Mouse (Mus musculus) layer of hippocampus, postnatal 10 days (tissue): ENCODE measurements around the gene Stpg2. TPM values are rescaled to one million over a fixed set of nuclear protein-coding genes. Genes with fewer than 3 reads are reported as not detected.
"Not testable (repeated sequence)": the region's sequence is repeated elsewhere in the genome, so short reads cannot be mapped to it uniquely, and the experiment has no call there.

ENCODE experiments used
- DNase-seq, 2 experiments: peaks; one replicate each; pipeline ENCODE4 v3.0.0; 2021; ENCODE audit warnings: low spot score in 2 of 2
- total RNA-seq, 2 experiments: library from RNA; stranded (reverse); gene quantifications; 2 replicates each; pipeline ENCODE4 v1.2.3; 2021

Stpg2 gene
- total RNA-seq, 2 experiments from 2014 or later = 0.30 TPM; not detected in 1

DNA sequence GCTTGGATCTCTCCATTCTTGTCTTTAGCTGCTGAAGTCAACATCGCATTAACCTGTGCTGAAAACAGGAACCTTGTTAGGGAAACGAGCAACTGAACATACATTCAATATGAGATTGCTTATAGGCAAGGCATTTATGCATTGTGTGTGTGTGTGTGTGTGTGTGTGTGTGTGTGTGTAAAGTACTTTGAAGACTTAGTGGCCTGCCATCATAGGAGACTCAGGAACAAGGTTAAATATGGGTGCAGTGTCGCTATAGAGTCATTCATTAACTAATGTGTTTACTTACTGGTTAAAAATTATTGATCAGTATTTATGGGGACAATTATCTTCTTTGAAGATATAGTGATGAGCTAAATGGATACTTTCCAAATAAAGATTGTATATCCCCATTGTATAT, 199.2 kb downstream of the Stpg2 start:
- no peak for DNase-seq

DNA sequence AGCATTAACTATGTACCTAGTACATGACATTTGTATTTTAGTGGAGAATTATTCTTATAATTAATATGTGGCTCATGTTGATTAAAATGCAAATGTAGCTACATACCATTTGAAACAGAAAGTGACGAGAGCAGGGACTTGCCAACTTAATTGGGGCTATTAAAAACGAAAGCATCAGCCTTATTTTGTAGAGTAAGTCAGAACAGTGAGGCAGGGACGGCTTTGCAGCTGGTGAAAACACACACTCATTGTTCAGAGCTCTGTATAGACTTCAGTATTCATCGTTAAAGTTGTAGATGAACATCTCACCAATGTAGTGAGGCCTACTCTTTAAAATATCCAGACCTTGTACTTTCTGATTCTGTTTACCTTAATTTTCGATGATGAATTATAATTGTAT, 213.6 kb downstream of the Stpg2 start:
- no peak for DNase-seq

DNA sequence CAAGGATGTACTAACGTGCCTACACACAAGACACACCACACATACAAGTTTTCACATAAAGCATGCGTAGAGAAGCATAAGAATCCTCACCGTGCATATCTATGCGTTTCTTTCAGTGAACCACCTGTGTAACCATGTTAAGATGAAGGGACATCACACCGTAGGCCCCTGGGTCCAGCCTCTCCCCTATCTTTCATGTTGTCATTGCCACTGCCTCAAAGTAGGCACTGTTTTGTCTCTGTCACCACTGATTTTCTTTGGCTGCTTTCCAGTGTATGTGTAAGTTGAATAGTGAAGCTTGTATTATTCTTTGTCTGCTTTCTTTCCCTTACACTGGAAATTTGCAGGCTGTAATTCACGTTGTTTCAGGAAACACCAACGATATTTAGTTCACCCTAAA, 236.7 kb downstream of the Stpg2 start:
- no peak for DNase-seq

DNA sequence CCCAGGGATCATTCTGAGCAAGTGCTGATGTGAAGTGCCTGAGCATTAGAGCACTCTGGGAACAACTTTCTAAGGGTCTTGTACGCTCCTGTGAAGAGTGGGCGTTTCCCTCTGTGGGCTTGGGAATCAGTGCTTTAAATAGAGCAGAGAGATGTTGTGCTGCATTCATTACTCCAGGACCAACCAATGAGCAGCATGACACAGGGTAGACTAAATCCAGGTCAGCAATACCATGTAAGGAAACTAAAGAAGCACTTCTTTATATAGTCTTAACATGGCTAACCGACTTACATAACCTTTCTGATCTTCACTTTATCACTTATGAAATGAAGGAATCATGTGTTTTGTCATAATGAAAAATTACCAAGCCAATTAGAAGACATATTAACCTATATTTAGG, 290.4 kb downstream of the Stpg2 start:
- no peak for DNase-seq

DNA sequence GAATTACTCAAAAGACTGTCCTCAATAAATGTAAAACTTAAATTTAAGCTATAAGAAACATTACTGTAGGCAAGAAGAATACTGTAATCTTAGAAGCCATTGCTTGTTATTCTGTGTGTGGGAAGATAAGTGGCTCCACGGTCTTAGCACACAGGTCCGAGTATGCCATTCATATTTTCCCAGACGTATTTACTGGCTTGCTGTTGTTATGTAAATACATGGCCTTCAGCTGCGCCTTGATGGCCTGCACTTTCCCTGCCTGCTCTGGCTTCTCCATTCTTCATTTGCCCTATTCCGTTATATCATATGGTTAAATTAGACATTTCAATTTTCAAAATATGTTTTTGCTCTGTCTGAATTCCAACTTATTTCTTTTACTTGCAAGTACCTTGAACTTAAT, 296.7 kb downstream of the Stpg2 start:
- DNase-seq = no peak

DNA sequence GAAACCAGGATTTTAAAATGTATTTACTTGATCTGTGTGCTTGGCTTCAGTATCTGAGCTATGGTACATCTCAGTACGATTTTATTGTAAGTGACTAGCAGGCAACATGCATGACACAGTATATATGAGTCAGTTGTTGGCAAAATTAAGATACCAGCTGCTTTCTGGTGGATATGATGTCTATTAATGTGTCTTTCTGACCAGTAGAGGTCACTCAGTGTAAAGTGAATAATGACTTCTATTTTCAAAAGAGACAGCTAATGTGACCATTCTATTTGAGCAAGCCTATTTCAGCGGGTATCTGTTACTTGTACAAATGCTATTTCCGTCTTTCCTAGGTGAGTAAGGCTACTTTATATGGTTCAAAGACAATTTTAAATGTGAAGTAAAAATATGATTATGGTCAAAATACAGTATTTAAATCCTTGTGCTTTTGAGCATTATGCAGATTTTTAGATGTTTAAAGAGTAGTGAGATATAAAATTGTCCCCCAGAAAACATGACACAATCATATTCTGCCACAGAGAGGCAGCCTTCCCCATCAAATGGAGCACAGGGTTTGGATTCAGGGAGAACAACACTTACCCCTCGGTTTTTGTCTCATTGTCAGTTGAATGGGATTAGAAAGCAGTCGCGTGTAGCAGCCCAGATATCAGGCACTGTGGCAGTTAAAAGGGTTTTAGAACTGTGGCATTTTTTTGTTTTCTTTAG, 303.9 kb downstream of the Stpg2 start:
- DNase-seq = peak; percentile 13 to 50

DNA sequence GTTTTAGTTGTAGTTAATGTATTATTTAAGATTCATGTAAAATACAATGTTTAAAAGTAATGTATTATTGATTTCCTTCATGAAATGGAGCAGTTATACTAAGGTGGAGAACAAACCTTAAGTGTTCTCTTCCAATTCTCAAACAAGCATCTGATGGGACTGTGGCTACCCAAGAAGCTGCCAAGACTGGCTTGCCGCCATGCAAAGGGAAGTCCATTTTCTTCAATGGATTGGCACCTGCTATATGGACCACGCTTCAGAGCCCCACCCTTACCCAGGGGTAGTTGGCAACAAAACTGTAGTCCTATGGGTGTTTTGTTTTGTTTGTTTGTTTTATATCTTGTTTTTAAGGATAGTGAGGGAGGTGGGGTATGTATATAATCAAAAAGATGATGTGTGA, 373.0 kb downstream of the Stpg2 start:
- no peak for DNase-seq

DNA sequence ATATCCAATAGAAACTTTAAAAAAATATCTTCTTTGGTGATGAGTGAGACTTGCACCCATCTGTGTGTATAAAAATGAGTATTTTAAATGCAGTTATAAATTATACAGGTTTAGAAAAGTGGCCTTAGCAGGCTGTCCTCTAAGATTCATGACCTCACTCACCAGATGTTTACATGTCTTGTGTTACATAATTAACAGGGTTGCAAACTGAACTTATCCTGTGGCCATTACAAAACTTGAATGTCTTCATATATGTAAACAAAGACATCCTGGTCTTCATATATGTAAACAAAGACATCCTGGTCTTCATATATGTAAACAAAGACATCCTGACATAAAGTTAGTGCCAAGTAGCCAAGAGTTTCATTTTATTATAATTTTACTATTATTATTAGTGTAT, 375.8 kb downstream of the Stpg2 start:
- DNase-seq = no peak

DNA sequence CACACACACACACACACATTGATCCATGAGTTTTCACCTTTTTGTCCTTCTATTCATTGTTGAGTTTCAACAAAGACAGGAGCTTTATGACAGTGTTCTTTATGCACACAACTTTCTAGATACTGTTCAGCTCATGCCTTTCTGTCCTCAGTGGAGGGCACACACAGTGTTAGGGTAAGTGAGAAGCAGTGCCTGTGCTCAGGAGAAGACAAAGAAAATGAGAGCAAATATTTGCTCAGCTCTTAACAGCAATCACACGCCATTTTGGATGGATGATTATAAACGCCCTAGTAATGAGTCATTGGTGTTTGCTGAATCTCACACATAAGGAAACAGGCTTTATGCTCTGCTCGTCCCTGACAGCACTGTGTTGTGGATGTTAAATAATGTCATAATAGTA, 394.0 kb downstream of the Stpg2 start:
- no peak for DNase-seq

DNA sequence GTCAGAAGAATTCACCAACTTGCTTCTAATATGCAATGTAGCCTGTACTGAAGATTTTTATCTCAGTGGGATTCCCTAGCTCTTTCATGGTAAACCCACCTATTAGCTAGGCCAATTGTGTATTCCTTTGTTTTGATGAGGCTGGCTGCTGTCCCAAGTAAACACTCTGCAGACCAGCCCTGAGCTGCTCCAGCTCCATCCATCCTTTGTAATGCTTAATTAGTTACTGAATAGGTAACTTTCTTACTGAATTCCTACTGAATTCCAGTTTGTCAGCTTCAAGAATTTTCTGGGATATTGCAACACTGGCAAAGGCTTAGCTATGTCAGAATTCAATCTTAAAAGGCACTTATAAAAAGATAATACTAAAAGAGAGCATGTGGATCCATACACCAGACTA, 402.8 kb downstream of the Stpg2 start:
- not testable (repeated sequence) for DNase-seq

DNA sequence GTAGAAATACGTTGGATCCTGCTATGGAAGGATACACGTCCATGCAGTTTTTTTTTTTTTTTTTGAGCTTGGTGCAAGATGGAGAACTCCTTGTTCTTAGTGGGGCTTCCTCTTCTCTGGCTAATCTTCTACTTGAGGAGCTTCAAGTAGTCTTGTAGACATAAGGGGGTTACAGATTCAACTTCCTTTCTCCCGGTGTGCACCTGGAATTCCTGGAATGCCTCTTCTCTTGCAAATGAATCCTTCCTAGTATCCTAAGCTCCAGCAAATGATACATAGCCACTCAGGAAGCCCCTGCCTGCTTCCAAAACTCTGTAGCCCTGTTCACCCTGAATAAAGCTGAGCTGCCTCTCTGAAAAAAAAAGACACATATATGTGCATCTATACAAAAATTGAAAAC, 409.1 kb downstream of the Stpg2 start:
- no peak for DNase-seq

DNA sequence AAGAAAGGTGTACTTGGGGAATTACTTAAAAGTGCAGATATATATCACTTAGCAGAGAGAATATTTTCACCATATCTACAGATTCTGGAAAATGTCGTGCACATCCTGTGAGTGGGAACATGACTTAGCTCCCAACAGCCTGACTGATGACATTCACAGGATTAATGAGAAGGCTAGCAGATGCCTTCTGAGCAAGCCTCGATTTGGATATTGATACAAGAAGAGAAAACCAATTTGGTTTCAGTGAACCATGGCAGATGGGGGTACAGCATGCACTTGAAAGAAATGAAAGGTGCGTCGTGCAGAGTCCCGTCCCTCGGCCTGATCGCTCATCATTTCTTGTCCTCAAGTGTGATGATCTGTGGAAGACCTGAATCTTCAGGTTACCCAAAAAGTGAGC, 410.3 kb downstream of the Stpg2 start:
- DNase-seq = peak; percentile 12 to 29

DNA sequence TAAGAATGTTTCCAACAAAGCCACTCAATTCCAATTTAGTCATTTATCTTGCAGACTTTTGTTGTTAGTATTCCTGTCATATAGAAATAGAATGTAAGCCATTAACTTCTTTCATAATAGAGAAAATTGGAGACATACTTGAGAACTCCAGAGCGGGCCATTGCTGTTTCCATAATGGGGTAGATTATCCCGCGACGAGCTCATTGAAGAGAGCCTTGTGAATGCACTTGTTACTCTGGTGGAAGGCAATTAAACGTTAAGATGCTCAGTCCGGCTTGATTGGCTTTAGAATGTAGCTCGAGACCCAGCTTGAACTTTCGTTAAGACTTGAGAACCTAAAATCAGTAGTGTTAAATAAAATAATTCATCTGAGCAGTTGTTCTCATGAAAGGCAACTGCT, 432.4 kb downstream of the Stpg2 start:
- DNase-seq = no peak

DNA sequence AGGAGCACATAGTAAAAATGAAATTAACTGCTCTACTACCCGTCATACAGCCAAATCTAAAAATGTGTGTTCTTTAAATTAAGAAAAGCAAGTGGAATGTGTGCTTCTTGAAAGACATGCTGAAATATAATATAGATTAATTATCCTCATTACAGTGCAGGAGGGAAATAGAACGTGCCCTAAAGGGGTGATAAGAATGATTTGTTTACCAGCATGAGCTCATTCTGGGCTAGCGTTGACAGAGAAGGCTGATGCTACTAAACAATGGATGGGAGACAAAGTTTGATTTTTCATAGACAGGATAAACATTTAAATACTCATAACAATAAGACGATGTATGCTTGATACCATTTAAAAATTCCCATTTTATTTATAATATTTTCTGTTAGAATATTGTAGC, 446.0 kb downstream of the Stpg2 start:
- DNase-seq = no peak

DNA sequence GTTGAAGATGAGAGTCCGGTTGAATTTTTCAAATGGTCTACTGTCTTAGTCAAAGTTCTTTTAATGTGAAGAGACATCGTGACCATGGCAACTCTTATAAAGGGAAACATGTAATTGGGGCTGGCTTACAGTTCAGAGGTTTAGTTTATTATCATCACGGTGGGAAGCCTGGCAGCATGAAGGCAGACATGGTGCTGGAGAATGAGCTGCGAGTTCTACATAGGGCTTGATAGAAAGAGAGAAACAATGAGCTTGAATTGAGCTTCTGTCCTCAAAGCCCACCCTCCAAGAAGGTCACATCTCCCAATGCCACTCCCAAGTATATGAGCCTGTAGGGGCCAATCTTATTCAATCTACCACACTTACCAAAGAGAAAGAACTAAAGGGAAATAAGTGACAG, 453.9 kb downstream of the Stpg2 start:
- no peak for DNase-seq

DNA sequence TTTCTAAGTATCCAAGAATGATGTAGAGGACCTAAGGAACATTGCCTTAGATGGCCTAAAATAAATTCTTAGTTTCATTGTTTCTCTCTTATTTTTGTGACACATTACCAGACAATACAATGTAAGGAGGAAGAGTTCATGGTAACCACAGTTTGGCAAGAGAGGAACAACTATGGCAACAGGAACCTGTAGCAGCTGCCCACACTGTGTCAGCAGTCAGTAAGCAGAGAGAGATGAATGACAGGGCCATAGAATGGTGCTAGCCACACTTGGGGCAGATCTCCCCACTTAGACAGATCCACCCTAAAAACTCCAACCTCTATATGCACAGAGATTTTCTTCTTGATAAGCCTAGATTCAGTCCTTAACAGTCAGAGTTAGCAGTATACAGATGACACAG, 456.7 kb downstream of the Stpg2 start:
- no peak for DNase-seq

DNA sequence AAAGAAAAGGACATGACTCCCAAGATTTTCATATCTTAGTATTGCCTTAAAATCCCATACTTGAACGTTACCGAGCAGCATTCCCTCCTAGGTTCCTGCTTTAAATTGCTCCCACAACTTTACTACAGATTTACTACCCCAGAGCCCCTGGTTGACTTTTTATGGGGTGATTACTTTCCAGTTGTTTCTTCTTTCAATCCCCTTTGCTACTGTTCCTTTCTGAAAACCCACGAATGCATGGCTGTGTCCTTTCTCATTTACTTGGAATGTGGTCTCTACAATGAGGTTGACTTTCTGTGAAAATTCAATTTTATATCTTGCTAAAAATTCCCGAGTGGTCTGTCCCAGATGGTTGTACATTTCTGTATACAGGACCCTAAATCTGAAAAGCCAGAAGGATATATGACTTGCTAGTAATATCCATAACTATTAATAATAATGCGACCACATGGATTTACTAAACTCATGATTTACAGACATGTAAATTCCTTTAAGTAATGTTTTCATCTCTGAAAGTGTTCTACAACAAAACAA, 458.3 kb downstream of the Stpg2 start:
- DNase-seq = no peak

DNA sequence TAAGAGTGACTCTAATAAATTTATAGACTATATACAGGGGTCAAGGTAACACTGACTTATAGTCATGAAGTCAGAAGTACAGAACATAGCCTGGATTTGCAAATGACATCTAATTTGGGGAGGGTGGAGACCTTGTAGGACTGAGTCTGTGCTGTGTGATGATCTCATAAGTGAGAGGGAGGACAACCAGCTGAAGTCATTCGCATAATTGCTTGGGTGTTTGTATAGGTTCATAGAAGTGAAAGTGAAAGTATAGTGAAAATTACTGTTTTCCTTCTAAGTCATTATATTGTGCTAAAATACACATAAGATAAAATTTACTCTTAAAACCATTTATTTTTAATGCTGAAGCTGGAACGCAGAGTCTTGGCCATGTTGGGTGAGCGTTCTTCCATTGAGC, 459.6 kb downstream of the Stpg2 start:
- no peak for DNase-seq

DNA sequence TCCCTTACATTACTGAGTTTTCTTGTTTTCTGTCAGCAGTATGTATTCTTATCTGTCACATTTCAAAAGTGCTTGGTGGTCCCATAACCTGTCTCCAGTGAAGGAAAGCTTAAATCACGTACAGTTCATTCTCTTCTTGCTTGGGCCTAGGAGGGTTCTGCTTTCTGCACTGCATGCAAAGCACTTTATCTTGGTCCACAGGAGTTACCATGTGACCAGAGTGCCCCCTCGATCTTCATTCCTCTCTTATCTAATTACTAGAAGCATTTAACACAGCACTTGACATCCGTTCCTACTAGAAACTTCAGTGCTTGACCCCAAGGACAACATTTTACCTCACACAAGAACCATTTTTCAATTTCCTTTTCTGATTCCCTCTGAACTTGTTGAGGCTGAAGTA, 470.7 kb downstream of the Stpg2 start:
- no peak for DNase-seq

DNA sequence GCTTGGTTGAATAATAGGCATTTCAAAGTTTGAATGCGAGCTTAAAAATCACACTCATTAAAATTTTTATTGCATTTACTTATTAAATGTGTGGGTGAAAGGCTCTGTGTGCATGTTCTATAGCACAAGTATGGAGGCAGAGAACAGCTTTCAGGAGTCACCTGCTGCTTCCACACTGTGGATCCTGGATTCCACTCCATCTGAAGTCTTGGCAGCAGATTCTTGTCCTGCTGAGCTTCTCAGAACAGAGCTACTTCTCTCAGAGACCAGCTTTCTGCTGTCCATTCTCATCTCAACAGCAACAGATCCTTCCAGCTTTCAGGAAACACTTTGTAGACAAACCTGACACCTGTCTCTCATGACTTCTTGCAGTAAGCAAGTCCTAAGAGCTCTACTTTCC, 471.2 kb downstream of the Stpg2 start:
- DNase-seq = no peak

DNA sequence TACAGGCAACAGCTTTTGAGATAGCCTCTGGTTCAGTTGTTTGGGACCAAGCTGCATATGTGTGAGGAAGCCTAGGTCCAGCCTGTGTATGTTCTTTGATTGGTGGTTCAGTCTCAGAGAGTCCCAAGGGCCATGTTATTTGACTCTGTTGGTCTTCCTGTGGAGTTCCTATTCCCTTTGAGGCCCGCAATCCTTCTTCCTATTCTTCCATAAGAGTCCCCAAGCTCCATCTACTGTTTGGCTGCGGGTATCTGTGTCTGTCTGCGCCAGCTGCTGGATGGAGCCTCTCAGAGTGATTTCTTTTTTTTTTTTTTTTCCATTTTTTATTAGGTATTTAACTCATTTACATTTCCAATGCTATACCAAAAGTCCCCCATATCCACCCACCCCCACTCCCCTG, 498.7 kb downstream of the Stpg2 start:
- not testable (repeated sequence) for DNase-seq

DNA sequence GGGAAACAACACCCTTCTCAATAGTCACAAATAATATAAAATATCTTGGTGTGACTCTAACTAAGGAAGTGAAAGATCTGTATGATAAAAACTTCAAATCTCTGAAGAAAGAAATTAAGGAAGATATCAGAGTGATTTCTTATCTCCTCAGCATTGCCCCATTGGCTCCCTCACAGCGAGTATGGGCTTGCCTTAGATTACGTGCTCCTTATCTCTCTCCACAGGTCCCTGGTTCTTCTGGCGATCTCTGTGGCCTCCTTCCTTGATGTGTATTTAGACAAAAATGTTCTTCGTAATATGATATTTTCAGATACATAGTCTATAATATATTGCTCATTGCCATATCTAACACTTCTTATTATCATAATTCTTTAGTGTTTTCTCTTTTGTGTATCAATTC, 501.9 kb downstream of the Stpg2 start:
- not testable (repeated sequence) for DNase-seq

DNA sequence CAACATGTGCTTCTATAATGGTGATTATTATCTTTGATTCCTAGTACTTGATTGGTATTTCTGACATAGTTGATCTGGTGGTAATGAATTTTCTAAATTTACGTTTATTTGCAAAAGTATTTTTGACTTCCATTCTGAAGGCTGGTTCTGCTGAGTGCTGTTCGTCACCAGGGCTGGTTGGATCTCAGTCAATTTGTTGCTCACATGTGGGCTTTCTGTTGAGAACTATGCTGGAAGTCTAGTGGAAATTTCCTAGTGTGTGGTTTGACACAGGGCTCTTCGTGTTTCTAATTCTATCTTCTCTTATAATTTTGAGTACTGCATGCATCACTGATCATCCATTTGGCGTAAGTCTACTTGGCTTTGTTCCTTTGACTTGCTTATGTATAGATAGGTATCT, 504.3 kb downstream of the Stpg2 start:
- no peak for DNase-seq

DNA sequence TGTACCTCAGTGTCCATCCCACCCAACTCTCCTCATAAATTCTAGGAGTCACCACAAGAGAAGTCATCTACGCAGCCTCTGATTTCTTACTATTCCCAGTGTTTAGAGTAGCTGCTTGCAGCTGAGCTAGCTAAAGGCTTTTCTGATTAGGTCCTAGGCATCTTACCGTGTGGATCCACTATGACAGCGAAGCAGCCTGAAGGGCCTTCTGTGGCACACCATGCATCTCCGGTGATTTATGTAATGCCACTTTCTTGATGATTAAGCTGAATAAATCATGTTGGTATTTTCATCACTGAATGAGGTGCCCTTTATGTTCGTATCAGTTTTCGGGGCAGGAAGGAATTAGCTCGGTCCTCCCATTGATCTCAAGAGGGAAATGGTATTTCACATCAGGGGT, 523.3 kb downstream of the Stpg2 start:
- DNase-seq = no peak
